Mouse (Mus musculus): ENCODE results near the gene Krtap26-1.

DNA sequence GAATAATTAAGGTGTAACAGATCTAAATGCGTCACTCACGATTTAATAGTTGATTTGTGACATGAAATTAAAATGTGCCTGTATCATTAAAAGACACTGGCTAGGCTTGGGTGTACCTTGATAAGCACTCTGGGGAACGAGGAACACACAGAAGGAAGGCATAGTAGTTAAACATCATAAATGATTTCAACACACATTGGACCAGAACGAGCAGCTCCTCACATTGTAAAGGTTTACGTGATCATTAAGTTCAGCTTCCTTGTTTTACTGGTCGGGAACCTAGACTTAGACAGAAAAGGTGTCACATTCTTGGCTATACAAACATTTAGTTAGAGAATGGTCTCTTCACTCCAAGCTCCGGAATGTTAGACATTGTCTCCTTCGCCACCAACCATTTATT lies 47.3 kb downstream of the Krtap26-1 start:
- no peak for TF ChIP-seq CTCF (IDR thresholded peaks at IDR 0.05; ENCODE audit: low read depth)
- no peak for TF ChIP-seq EP300 (IDR thresholded peaks at IDR 0.05; ENCODE audit: low read depth)

Measured in heart, postnatal 0 days (tissue).